Mouse (Mus musculus): ENCODE data around the gene Nr4a3. TPM values are rescaled to one million over a fixed set of nuclear protein-coding genes. Genes with fewer than 3 reads are reported as not detected.

The Nr4a3 gene
- 10 to 100 TPM in 1 of 2 experiments, 1 to 10 TPM in 1; 6.1 to 11.0 TPM for total RNA-seq (2021)
- long read RNA-seq, experiment 1, partial matches to known transcripts, result 0 of 2 reads
- long read RNA-seq, experiment 1, other reads (novel, unspliced or antisense), result 2 of 2 reads
- long read RNA-seq, experiment 2, result 0 reads

DNA sequence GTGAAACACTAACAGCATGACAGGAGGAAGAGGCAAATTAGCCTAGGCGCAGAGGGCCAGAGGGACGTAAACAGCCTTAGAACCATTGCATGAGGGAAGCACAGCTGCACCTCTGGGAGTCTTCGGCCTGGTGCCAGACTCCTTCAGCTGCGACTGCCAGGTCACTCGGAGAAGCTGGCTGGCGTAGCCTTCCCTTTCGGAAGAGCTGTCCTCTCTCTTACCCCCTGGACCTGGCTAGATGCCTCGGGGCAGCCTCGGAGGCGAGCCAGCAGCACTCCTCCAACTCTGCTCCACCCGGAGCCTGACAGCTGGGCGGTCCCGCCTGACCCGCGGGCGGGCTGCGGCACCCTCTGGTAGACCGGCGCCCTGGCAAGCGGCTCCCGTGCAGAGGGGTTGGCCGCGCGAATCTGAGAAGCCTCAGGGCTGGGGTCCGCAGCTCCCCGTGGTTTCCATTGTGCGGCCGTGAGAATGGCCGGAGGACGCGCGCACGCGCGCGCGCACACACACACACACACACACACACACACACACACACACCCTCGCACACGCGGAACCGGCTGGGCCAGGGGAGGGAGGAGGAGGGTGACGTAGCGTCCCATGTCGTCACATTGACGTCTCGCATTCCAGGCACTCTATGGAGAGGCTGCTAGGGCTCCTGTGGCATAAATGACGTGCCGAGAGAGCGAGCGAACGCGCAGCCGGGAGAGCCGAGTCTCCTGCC is at the start of gene Nr4a3:
Gene Nr4a3 (plus strand): TSS at position 663 of the 721 bp plus-strand sequence.
- DNase-seq, result peak; percentile 94

DNA sequence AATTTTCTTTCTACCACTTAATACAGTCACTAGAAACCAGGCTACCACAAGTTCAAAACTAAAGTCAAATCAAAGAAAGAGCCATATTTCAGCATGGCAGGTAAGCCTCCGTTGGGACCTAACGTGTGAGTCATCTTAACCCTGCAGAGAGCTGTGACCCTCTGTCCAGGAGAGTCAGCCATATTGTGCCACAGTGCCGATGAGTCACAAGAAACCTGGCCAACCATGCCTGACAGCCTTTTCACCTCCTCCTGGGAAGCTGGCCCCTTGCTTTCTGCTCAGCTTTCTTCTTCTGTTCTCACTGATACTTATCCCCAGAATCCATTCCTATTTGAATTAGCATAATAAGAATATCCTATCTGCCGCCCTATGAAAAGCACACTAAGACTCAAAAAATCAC is 42.0 kb upstream of the Nr4a3 start:
- DNase-seq, result no peak

- DNase-seq, result no peak
These were observed 41.5 kb upstream of the Nr4a3 start for GRCm38 (mm10) chr4:48003456-48003855.

DNA sequence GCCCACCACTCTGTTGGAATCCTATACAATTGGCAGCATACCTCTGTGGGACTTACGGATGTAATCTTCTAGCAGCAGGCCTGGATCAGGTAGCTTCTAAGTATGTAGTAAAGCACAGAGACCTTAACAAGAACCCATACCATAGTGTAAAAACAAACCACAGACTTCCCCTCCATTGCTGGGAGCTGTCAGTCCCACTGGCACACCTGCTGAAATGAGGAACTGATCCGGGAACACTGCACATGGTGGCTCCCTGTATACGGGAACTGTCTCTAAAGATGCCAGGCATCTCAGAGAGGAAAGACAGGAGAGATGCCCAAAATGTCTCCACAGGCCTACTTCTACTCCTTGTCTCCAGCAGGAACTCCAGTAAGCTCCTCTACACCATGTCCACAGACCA is 38.6 kb upstream of the Nr4a3 start:
- no peak for DNase-seq

DNA sequence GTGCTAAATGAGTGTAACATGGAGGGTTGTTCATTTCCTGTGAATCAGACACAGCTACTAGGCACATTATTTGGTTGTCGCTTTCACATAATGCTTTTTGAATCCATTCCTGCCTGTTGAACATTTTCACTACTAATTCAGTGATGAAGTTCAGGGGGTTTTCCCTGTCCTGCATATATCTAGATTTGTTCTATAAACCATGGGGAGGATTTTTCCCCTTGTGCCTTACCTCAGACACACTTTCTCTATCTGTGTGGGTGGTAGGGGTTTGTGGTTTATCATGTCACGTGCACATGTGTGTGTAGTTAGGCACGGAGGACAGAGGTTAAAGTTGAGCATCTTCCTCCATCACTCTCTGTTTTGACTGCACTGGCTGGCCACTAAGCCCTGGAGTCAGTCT is 32.7 kb upstream of the Nr4a3 start:
- no peak for DNase-seq

DNA sequence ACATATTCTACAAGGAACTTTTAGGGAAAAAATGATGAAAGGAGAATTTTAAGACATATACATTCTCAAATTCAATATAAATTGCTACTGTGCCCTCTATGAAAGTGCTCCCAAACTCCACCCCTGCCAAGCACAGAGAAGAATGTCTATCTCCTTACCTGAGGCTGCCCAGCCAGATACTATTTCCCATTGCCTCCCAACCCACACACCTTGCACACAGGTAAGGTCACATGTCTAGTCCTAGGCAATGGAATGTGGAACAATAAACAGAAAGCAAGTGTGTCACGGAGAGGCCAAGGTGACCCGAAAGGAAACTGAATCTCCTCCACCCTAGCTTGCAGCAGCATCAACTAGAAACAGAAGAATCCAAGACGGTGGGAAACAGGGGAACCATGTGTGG is 22.0 kb upstream of the Nr4a3 start:
- no peak for DNase-seq

DNA sequence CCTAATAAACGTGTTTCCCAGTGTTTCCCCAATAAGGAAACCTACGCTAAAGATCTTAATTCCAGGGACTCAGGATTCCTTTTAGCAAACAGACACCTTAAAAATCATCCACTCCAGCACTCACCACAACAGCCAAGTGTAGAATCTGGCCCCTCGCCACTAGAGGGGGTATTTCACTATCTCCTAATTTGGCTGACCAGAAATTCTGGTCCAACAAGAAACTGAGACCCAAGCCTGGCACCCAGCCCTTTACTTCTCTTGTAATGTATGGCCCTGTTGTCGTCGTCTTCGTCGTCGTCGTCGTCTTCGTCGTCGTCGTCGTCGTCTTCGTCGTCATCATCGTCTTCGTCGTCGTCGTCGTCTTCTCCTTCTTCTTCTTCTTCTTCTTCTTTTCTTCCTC is 15.3 kb upstream of the Nr4a3 start:
- DNase-seq, result no peak

- DNase-seq, result no peak
These were observed 10.7 kb upstream of the Nr4a3 start for GRCm38 (mm10) chr4:48034287-48034686.

GRCm38 (mm10) chr4:48037646-48038045 is 7.3 kb upstream of the Nr4a3 start:
- DNase-seq, result no peak

DNA sequence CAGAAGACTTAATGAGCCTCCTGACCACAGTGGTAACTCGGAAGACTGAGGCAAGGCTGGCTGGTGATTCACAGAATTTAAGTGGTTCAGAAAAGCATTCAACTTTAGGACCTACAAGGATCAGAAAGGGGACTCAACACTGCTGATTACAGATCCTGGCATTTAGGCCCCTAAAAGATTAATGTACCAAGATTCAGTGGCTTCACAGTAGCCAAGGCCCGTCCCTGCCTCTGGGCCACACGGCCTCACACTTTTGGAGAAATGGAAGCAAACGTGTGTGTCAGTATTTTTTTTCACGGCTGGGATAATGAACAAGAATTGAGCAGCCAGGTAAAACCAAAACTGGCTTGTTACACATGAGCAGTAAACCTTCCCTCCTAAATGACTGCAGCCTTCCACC is 6.1 kb upstream of the Nr4a3 start:
- no peak for DNase-seq

GRCm38 (mm10) chr4:48039736-48040135 is 5.2 kb upstream of the Nr4a3 start:
- no peak for DNase-seq

GRCm38 (mm10) chr4:48042466-48042785 is 2.5 kb upstream of the Nr4a3 start:
- DNase-seq, result no peak

GRCm38 (mm10) chr4:48042786-48043701 is 1.9 kb upstream of the Nr4a3 start:
- peak; percentile 97 for DNase-seq

- DNase-seq, result no peak
These were observed 837 bp upstream of the Nr4a3 start for GRCm38 (mm10) chr4:48044141-48044490.

DNA sequence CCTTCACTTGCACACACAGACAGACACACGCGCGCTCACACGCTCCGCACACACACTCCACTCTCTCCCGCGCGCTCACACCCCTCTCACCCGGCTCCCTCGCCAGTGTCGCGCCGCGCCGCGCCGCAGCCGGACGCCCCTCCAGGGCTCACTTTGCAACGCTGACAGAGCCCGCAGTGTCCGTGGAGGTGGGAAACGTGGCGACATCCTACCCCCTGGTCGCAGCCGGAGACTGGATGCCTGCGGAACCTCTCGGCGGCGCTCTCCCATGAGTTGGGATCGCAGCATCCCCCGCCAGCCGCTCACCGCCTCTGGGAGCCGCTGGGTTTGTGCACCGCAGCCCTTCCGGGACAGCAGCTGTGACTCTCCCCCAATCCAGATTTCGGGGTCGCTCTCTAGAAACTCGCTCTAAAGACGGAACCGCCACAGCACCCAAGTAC is 348 bp downstream of the Nr4a3 start:
- no peak for DNase-seq

DNA sequence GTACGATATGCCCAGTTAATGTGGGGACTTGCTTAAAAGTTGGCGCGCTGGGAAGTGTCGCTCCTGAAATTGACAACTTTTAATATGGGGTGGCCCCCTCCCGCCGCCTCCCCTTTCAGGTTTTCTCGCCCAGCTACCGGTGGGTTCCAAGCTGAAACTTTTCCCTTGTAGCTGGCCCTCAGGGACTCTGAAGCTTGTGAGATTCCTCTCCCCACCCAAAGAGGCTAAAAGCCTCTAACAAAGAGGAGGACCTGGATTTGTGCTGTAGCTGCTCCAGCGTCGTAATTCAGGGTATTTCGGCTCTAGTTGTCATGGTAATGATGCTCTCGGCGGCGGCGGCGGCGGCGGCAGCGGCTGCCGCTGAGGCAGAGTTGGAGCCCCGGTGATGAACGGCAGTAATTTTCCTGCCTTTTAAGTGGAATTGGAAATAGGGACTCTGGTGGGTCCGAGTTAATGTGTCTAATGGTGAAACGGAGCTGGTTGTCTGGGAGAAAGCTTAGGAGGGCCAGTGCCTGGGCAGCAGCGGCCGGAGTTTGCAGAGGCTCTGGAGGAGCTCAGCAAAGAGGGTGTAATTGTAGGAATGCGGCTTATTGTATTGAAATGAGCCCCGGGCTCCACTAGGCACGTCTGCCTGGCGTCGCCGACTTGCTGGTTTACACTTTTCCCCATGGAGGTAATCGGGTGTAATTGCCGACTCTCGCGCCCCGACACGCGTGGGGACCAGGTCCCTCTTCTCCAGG is 938 bp downstream of the Nr4a3 start:
- DNase-seq, result no peak

- DNase-seq, result no peak
These were observed 1.5 kb downstream of the Nr4a3 start for GRCm38 (mm10) chr4:48046461-48046901.

- DNase-seq, result no peak
These were observed 2.3 kb downstream of the Nr4a3 start for GRCm38 (mm10) chr4:48047136-48047765.

DNA sequence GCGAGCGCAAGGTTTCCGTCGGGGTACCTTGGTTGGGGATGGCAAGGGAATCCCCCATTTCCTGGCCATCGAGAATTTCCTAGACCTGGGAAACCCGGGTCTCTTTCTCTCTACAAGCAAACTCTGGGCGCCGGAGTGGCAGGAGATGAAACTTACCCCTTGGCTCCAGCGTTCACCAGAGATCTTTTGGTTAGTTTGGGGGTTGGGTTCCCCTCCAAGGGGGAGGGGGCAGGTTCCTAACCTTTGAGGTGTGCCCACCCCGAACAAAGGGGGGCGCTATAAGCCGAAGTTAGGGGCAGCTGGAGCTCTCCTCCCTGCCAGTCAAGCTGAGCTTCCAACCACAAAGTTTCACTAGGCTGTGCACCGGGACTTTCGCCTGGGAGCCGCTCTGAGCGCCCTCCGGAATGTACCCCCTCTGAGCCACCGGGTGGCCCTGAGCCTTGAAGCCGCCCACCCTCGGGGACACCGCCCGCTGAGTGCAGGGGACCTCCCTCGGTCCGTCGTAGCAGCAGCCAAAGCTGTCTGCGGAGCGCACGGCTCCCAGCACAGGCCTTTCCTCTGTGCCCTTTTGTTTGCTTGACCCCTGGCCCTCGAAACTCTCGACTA is 2.9 kb downstream of the Nr4a3 start:
- no peak for DNase-seq

- DNase-seq, result no peak
These were observed 3.7 kb downstream of the Nr4a3 start for GRCm38 (mm10) chr4:48048456-48049315.

GRCm38 (mm10) chr4:48050020-48050419 is 5.1 kb downstream of the Nr4a3 start:
- no peak for DNase-seq
